Mouse (Mus musculus): ENCODE data around the gene Rplp0. TPM values are rescaled to one million over a fixed set of nuclear protein-coding genes. Genes with fewer than 3 reads are reported as not detected.

Gene Rplp0
- polyA plus RNA-seq, 1 experiment from 2014 or later: 1,038 TPM

DNA sequence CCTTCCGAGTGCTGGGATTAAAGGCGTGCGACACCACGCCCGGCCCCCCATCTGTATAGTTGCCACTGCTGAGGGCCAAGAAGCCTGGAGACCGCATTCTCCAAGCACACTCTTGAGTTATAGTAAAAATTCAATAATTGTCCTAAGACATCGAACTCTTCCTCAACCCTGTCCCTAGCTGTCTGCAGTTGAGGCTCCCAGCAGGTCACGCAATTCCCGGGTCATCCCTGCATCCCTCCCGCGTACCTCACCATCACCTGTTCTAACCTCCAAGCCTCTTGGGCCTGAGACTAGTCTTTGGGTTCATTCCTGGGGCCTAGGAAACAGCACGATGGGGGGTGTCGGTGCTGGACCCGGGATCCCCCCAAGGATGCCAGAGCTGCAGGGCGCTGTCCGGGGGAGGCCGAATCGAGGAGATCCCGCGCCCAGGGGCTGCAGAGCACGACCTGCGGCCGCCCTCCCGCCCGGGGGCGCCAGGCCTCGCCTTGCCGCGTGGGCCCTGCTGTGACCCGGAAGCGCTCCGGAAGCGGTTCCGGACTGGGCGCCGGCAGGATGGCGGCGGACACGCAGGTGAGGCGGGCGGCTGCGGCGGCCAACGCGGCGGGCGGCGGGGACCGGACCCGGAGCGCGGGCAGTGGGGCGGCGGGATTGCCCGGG lies 5.6 kb downstream of the Rplp0 start, which contains the start of gene Gcn1l1:
Gcn1l1 (plus strand) TSS at position 518 of the 657 bp plus-strand sequence.
- DNase-seq: peak; percentile 89
- Histone ChIP-seq H3K9ac (replicated peaks; ENCODE audit: low read length) (peak within 1 kb of the TSS; percentile 88), H3K27me3 (ENCODE audit: control insufficient read depth, insufficient read depth, low read length) (no peaks in the 10 kb centered on the region), H3K4me2 (ENCODE audit: low read length) (peak within 1 kb of the TSS; percentile 84), H3K4me3 (replicated peaks; ENCODE audit: low read depth, low read length) (peak within 1 kb of the TSS; percentile 96), H3K4me1 (ENCODE audit: control insufficient read depth, insufficient read depth, low read length) (peaks cover 19% of the 10 kb centered on the region), H3K27ac (replicated peaks; ENCODE audit: low read depth, low read length) (peak within 1 kb of the TSS; percentile 77), H3K9me3 (ENCODE audit: control insufficient read depth, low read length) (no peaks in the 10 kb centered on the region), H3K36me3 (ENCODE audit: control insufficient read depth, insufficient read depth, low read length) (peaks cover 35% of the 10 kb centered on the region)
- ATAC-seq (ENCODE audit: low FRiP score, low TSS enrichment): peak; percentile 89
- 1% methylated on average over 55 of the region's 55 CpGs for WGBS

GRCm38 (mm10) chr5:115565403-115565802 lies 6.1 kb downstream of the Rplp0 start:
- under 1% methylated on average over 39 of the region's 46 CpGs for WGBS
- H3K9ac ChIP-seq (replicated peaks; ENCODE audit: low read length): peak overlapping the region; percentile 88
- H3K4me3 ChIP-seq (replicated peaks; ENCODE audit: low read depth, low read length): peak overlapping the region; percentile 96
- H3K9me3 ChIP-seq (ENCODE audit: control insufficient read depth, low read length): no peaks in the 10 kb centered on the region
- H3K4me1 ChIP-seq (ENCODE audit: control insufficient read depth, insufficient read depth, low read length): peaks cover 14% of the 10 kb centered on the region
- H3K27ac ChIP-seq (replicated peaks; ENCODE audit: low read depth, low read length): peak overlapping the region; percentile 77
- peak; percentile 22; the same call in 1 of the 2 replicates for ATAC-seq (ENCODE audit: low FRiP score, low TSS enrichment)
- H3K36me3 ChIP-seq (ENCODE audit: control insufficient read depth, insufficient read depth, low read length): peaks cover 35% of the 10 kb centered on the region
- no peaks in the 10 kb centered on the region for H3K27me3 ChIP-seq (ENCODE audit: control insufficient read depth, insufficient read depth, low read length)
- peak overlapping the region; percentile 84 for H3K4me2 ChIP-seq (ENCODE audit: low read length)
- peak; percentile 30 for DNase-seq

- 71% methylated on average over 10 of the region's 10 CpGs for WGBS
- Histone ChIP-seq H3K4me2 (ENCODE audit: low read length) (no peak overlapping the region), H3K36me3 (ENCODE audit: control insufficient read depth, insufficient read depth, low read length) (peaks cover 28% of the 10 kb centered on the region), H3K9me3 (ENCODE audit: control insufficient read depth, low read length) (no peaks in the 10 kb centered on the region), H3K4me3 (replicated peaks; ENCODE audit: low read depth, low read length) (no peak overlapping the region), H3K9ac (replicated peaks; ENCODE audit: low read length) (no peak overlapping the region), H3K27ac (replicated peaks; ENCODE audit: low read depth, low read length) (no peak overlapping the region), H3K27me3 (ENCODE audit: control insufficient read depth, insufficient read depth, low read length) (no peaks in the 10 kb centered on the region), H3K4me1 (ENCODE audit: control insufficient read depth, insufficient read depth, low read length) (peaks cover 10% of the 10 kb centered on the region)
- ATAC-seq (ENCODE audit: low FRiP score, low TSS enrichment) (no peak), DNase-seq (no peak)
These were observed 9.4 kb downstream of the Rplp0 start for GRCm38 (mm10) chr5:115568681-115569080.

DNA sequence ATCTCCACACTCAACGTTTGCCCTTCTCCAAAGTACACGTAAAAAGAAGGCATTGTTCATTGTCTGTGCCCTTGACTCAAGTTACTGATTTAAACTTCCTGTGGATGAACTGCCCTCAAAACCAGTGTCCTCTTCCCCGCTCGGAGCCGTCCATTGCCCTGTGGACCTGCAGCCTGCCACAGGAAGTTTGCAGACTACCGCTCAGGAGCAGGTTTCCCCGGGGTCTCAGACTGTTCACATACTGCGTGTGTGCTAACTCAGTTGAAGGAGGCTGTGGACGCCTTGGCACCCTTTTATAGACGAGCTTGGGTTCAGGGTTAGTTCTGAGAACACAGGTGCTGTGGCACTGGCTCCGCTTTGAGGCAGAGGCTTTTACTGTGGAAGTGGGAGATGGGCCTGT lies 10.0 kb downstream of the Rplp0 start:
- H3K9ac ChIP-seq (replicated peaks; ENCODE audit: low read length): no peak overlapping the region
- no peak overlapping the region for H3K4me3 ChIP-seq (replicated peaks; ENCODE audit: low read depth, low read length)
- no peak for ATAC-seq (ENCODE audit: low FRiP score, low TSS enrichment)
- WGBS: 87% methylated on average over 11 of the region's 11 CpGs
- H3K36me3 ChIP-seq (ENCODE audit: control insufficient read depth, insufficient read depth, low read length): peaks cover 29% of the 10 kb centered on the region
- peaks cover 10% of the 10 kb centered on the region for H3K4me1 ChIP-seq (ENCODE audit: control insufficient read depth, insufficient read depth, low read length)
- no peak for DNase-seq
- no peaks in the 10 kb centered on the region for H3K9me3 ChIP-seq (ENCODE audit: control insufficient read depth, low read length)
- H3K4me2 ChIP-seq (ENCODE audit: low read length): no peak overlapping the region
- H3K27me3 ChIP-seq (ENCODE audit: control insufficient read depth, insufficient read depth, low read length): no peaks in the 10 kb centered on the region
- no peak overlapping the region for H3K27ac ChIP-seq (replicated peaks; ENCODE audit: low read depth, low read length)

DNA sequence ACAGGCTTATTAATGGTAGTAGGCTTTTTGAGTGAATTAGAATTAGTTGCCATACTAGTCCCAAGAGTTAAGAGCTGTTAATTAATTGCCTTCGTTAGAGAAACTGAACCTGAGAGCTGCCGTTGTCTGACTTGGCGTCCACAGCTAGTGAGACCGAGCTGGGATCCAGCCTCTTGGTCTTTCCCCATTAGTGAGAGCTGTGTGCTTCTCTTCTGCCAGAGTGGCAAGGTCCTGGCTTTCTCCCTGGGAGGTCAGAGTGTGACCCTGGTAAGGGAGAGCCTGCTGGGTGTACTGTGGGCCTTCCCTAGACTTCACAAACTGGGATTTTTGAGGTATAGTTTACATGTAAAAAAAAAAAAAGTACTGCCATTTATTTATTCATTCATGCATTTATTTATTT lies 10.5 kb downstream of the Rplp0 start:
- H3K4me3 ChIP-seq (replicated peaks; ENCODE audit: low read depth, low read length): no peak overlapping the region
- no peak overlapping the region for H3K9ac ChIP-seq (replicated peaks; ENCODE audit: low read length)
- peaks cover 6% of the 10 kb centered on the region for H3K4me1 ChIP-seq (ENCODE audit: control insufficient read depth, insufficient read depth, low read length)
- no peak overlapping the region for H3K27ac ChIP-seq (replicated peaks; ENCODE audit: low read depth, low read length)
- no peaks in the 10 kb centered on the region for H3K27me3 ChIP-seq (ENCODE audit: control insufficient read depth, insufficient read depth, low read length)
- no peak for ATAC-seq (ENCODE audit: low FRiP score, low TSS enrichment)
- DNase-seq: no peak
- H3K36me3 ChIP-seq (ENCODE audit: control insufficient read depth, insufficient read depth, low read length): peaks cover 33% of the 10 kb centered on the region
- 80% methylated on average over 4 of the region's 4 CpGs for WGBS
- H3K9me3 ChIP-seq (ENCODE audit: control insufficient read depth, low read length): no peaks in the 10 kb centered on the region
- H3K4me2 ChIP-seq (ENCODE audit: low read length): no peak overlapping the region

GRCm38 (mm10) chr5:115571086-115571485 lies 11.8 kb downstream of the Rplp0 start:
- Histone ChIP-seq H3K9me3 (ENCODE audit: control insufficient read depth, low read length) (no peaks in the 10 kb centered on the region), H3K4me1 (ENCODE audit: control insufficient read depth, insufficient read depth, low read length) (no peaks in the 10 kb centered on the region), H3K9ac (replicated peaks; ENCODE audit: low read length) (no peak overlapping the region), H3K36me3 (ENCODE audit: control insufficient read depth, insufficient read depth, low read length) (peaks cover 45% of the 10 kb centered on the region), H3K4me3 (replicated peaks; ENCODE audit: low read depth, low read length) (no peak overlapping the region), H3K27ac (replicated peaks; ENCODE audit: low read depth, low read length) (no peak overlapping the region), H3K4me2 (ENCODE audit: low read length) (no peak overlapping the region), H3K27me3 (ENCODE audit: control insufficient read depth, insufficient read depth, low read length) (no peaks in the 10 kb centered on the region)
- DNase-seq (no peak), ATAC-seq (ENCODE audit: low FRiP score, low TSS enrichment) (no peak)
- WGBS: 97% methylated on average over 7 of the region's 7 CpGs

DNA sequence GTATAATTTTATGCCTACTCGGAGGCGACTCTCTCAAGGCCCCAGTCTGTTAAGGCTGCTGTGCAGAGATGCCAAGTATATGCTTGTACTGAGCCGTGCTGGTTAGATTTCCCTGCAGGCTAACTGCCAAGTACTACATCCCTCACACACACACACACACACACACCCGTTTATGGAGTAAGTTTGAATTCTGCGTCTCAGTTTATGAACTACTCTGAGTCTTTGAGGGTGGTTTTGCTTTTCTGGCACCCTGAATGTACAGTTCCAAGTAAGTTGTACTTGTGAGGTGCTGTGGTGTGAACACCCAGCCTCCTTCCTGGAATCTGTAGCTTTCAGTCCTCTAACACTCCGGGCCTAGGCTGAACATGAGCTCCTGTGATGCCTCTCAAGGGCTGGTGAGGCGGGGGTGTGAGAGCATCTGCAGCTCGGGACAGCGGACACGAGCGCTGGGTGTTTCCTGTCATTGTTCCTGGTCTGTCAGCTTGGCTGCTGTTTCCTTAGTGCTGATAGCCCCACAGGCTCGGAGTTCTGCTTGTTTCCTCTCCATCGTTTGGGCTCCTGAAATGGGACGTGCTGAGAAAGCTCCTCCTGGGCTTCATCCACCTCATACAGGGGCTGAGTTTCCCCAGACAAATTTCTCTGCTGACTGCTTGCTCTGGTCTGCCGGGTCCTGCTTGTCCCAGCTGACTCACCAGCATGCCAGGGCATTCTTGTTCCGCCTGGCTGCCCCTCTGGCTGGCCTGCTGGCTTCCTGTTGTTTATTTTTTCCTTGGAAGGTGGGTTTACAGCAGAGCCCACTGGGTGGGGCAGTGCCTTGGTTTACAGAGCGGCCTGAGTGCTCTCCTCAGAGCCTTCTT lies 13.6 kb downstream of the Rplp0 start:
- no peak overlapping the region for H3K9ac ChIP-seq (replicated peaks; ENCODE audit: low read length)
- no peak for DNase-seq

DNA sequence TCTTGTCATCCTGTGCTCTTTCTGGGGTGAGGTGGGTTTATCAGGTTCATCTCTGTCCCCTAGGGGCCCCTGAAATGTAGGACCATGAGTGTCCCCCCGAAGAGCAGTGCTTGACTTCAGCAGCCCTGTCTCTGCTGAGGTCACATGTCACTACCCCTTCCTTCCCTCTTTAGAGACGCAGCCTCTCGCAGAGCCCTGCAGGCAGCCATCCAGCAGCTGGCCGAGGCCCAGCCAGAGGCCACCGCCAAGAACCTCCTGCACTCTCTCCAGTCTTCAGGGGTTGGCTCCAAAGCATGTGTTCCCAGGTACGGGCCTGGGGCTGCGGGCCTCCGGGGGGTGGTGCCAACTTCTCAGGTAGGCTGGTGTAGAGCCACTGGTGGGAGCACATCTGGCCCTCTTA lies 15.7 kb downstream of the Rplp0 start:
- H3K36me3 ChIP-seq (ENCODE audit: control insufficient read depth, insufficient read depth, low read length): peaks cover 83% of the 10 kb centered on the region
- 93% methylated on average over 8 of the region's 8 CpGs for WGBS
- H3K27me3 ChIP-seq (ENCODE audit: control insufficient read depth, insufficient read depth, low read length): no peaks in the 10 kb centered on the region
- H3K4me2 ChIP-seq (ENCODE audit: low read length): no peak overlapping the region
- no peak overlapping the region for H3K27ac ChIP-seq (replicated peaks; ENCODE audit: low read depth, low read length)
- DNase-seq (no peak), ATAC-seq (ENCODE audit: low FRiP score, low TSS enrichment) (no peak)
- H3K4me1 ChIP-seq (ENCODE audit: control insufficient read depth, insufficient read depth, low read length): no peaks in the 10 kb centered on the region
- H3K9ac ChIP-seq (replicated peaks; ENCODE audit: low read length): no peak overlapping the region
- H3K9me3 ChIP-seq (ENCODE audit: control insufficient read depth, low read length): no peaks in the 10 kb centered on the region
- H3K4me3 ChIP-seq (replicated peaks; ENCODE audit: low read depth, low read length): no peak overlapping the region

More for the DNA sequence above, 13.6 kb downstream of the Rplp0 start:
- H3K9me3 ChIP-seq (ENCODE audit: control insufficient read depth, low read length): no peaks in the 10 kb centered on the region
- no peak overlapping the region for H3K4me3 ChIP-seq (replicated peaks; ENCODE audit: low read depth, low read length)
- WGBS: 71% methylated on average over 17 of the region's 17 CpGs
- no peak overlapping the region for H3K27ac ChIP-seq (replicated peaks; ENCODE audit: low read depth, low read length)
- H3K27me3 ChIP-seq (ENCODE audit: control insufficient read depth, insufficient read depth, low read length): no peaks in the 10 kb centered on the region
- no peaks in the 10 kb centered on the region for H3K4me1 ChIP-seq (ENCODE audit: control insufficient read depth, insufficient read depth, low read length)
- ATAC-seq (ENCODE audit: low FRiP score, low TSS enrichment): no peak
- H3K36me3 ChIP-seq (ENCODE audit: control insufficient read depth, insufficient read depth, low read length): peaks cover 63% of the 10 kb centered on the region
- no peak overlapping the region for H3K4me2 ChIP-seq (ENCODE audit: low read length)
